Mouse (Mus musculus): Measurements from ENCODE around the gene Dnaaf1.

- TF ChIP-seq POLR2A (IDR thresholded peaks at IDR 0.05; ENCODE audit: borderline replicate concordance, extremely low read depth, low read depth, low read length) (no peak), CTCF (IDR thresholded peaks at IDR 0.05; ENCODE audit: insufficient read depth, low read length) (no peak)
Observed at GRCm38 (mm10) chr8:119588321-119588720, 13.3 kb downstream of the Dnaaf1 start.

Measured in lung, adult 2 months (tissue).